Mouse (Mus musculus): ENCODE data around the gene Cpsf6.

DNA sequence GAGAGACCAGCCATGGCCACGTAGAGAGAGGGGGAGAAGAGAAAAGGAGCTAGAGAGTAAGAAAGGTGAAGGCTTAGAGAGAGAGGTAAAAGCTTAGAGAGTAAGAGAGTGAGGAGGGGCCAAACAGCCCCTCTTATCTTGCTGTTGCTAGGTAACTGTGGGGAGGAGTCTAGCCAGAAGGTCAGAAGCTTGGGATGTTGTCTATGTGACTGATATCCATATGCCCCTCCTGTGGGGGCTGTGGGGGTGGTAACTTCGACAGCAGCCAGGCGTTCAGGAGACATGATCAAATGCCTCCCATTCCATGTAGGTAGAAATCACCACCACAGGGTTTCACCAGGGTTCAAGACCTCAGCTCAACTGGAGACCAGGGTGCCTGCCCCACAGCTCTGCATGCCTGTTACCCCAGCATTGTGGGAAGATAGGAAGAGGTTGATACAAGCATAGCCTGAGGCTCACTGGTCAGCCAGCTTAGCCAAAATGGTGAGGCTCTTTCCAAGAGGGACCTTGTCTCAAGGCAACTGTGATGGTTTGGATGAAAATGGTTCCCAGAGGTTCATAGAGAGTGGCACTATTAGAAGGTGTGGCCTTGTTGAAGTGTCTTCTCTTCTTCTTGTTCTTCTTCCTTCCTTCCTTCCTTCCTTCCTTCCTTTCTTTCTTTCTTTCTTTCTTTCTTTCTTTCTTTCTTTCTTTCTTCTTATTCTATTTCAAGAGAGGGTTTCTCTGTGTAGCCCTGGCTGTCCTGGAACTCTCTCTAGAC is 44.5 kb upstream of the Cpsf6 start:
- TF ChIP-seq POLR2A (IDR thresholded peaks at IDR 0.05; ENCODE audit: insufficient read depth, low read depth, low read length) (no peak), CTCF (IDR thresholded peaks at IDR 0.05; ENCODE audit: insufficient read depth, low read depth, low read length) (no peak)
